Mouse (Mus musculus): ENCODE results near the gene Snrpg. TPM values are rescaled to one million over a fixed set of nuclear protein-coding genes. Genes with fewer than 3 reads are reported as not detected.

Snrpg gene
- polyA plus RNA-seq, 1 experiment from 2014 or later = 510 TPM

DNA sequence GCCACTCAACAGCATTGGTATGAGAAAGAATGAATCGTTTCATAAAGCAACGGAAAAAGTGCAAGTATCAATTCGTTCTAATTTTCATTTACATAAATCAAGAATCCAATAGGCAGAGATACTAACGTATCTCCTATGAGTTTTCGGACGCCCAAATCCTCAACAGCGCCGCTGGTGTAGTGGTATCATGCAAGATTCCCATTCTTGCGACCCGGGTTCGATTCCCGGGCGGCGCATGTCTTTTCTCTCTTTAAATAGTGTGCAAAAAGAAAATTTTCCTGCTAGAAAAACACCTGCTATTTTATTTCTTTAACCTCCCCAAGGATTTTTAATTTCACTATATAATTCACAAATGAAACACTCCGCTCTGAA lies 32.6 kb downstream of the Snrpg start:
- Histone ChIP-seq H3K27me3 (no peaks in the 10 kb centered on the region), H3K4me2 (replicated peaks) (peak overlapping the region; percentile 48), H3K9me3 (no peaks in the 10 kb centered on the region), H3K36me3 (peaks cover 2% of the 10 kb centered on the region; the same call in 1 of the 2 replicates), H3K9ac (replicated peaks) (peak overlapping the region; percentile 83), H3K4me1 (peaks cover 26% of the 10 kb centered on the region), H3K4me3 (peak overlapping the region; percentile 52), H3K27ac (replicated peaks) (peak overlapping the region; percentile 99)
- WGBS = under 1% methylated on average over 15 of the region's 15 CpGs
- ATAC-seq (replicated peaks) = peak; percentile 75

DNA sequence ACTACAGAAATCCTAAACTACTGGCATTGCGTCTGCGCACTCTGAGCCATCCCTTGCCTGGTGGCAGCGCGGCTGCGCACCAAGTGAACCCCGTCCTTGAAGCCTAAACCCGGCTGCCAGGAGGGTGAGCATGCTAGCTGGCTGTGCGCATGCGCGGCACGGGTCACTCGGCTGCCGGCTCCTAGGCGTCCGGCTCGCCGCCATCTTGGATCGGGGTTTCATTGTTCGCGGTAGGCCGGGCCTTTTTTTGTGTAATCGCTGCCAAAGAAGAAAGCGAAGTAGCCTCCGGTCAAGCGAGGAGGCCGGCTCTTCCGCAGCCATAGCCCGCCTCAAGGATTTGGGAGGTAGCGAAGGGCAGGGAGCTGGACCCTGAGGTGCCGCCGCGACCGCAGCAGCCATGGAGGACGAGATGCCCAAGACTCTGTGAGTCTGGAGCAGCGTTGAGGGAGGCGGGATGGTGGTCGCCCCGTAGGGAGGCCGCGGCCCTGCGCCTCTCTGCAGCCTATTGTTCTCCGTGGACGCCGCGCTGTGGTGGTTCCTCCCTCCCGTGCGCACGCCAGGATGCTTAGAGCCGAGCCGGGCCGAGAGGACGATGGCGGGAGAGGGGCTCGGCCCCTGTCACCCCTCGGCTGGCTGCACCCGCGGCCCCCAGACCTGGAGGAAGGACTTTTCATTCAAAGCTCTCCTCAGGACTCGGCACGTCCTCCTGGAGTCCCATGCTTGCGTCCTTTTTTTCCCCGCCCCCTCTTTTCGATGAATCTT lies 33.2 kb downstream of the Snrpg start, which contains the start of gene Tia1:
TSS of gene Tia1 (plus strand) at position 120 of the 762 bp plus-strand sequence.
- Histone ChIP-seq H3K9ac (replicated peaks) (peak within 1 kb of the TSS; percentile 83), H3K4me2 (replicated peaks) (peak within 1 kb of the TSS; percentile 70), H3K4me1 (peaks cover 26% of the 10 kb centered on the region), H3K27ac (replicated peaks) (peak within 1 kb of the TSS; percentile 99), H3K4me3 (peak within 1 kb of the TSS; percentile 52), H3K36me3 (peaks cover 2% of the 10 kb centered on the region; the same call in 1 of the 2 replicates), H3K27me3 (no peaks in the 10 kb centered on the region), H3K9me3 (no peaks in the 10 kb centered on the region)
- ATAC-seq (replicated peaks) = peak; percentile 98
- WGBS = under 1% methylated on average over 62 of the region's 62 CpGs

DNA sequence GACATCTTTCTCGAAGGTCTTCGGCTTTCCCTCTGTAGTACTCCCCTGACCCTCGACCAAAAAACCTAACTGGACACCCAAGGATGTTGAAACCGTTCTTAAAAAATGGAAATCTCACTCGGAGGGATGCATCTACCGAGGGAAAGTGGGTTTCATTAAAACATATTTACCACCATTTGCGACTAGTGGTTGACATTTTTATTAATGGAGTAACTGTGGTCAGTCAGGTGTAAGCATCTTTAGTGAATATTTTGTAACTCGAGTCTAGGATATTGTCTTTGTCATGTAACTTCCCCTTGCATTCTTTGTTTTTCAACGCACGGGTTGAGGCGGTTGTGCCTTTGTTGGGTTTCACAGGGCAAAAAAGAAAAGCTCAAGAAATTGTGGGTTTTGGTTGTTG lies 33.9 kb downstream of the Snrpg start:
- Histone ChIP-seq H3K27ac (replicated peaks) (peak overlapping the region; percentile 99), H3K4me1 (peaks cover 33% of the 10 kb centered on the region), H3K4me3 (peak overlapping the region; percentile 52), H3K9ac (replicated peaks) (peak overlapping the region; percentile 83), H3K4me2 (replicated peaks) (peak overlapping the region; percentile 70), H3K36me3 (peaks cover 2% of the 10 kb centered on the region; the same call in 1 of the 2 replicates), H3K27me3 (no peaks in the 10 kb centered on the region), H3K9me3 (no peaks in the 10 kb centered on the region)
- under 1% methylated on average over 11 of the region's 11 CpGs for WGBS
- no peak for ATAC-seq (replicated peaks)

DNA sequence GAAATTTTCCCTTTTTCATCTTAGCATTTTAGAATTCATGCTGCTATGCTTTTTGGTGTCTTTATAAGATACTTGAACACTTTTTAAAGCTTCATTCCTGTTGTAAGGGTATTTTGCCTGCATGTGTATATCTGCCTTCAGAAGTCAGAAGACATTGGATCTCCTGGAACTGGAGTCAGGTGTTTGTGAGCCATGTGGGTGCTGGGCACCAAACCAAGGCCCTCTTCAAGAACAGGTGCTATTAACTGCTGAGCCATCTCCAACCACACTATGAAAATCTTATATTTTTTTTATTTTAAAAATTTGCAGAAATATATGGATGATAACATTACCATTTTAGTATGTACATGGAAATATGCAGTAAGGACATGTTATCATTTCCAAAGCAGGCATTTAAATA lies 35.2 kb downstream of the Snrpg start:
- no peaks in the 10 kb centered on the region for H3K9me3 ChIP-seq
- peak overlapping the region; percentile 41 for H3K9ac ChIP-seq (replicated peaks)
- no peaks in the 10 kb centered on the region for H3K27me3 ChIP-seq
- peaks cover 34% of the 10 kb centered on the region for H3K4me1 ChIP-seq
- H3K4me3 ChIP-seq = peak overlapping the region; percentile 52
- peak overlapping the region; percentile 70 for H3K4me2 ChIP-seq (replicated peaks)
- H3K27ac ChIP-seq (replicated peaks) = no peak overlapping the region
- ATAC-seq (replicated peaks) = no peak
- peaks cover 2% of the 10 kb centered on the region; the same call in 1 of the 2 replicates for H3K36me3 ChIP-seq

DNA sequence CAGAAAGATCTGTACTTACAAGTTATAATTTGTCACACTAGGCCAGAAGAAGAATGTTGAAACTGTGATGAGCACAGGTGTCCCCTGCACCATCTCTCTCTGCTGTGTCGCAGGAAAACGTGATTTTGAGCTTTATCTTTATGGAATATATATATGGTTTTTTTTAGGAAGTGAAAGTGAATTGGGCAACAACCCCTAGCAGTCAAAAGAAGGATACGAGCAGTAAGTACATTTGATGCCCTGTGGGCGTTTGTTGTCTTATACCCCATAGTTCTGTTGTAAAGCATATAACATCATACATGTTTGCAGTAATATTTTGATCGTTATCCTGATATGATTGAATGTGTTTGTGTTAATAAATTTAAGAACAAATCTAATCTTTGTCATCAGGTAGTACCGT lies 47.6 kb downstream of the Snrpg start:
- Histone ChIP-seq H3K9ac (replicated peaks) (no peak overlapping the region), H3K9me3 (no peaks in the 10 kb centered on the region), H3K4me1 (no peaks in the 10 kb centered on the region), H3K36me3 (peaks cover 83% of the 10 kb centered on the region), H3K4me2 (replicated peaks) (no peak overlapping the region), H3K27ac (replicated peaks) (no peak overlapping the region), H3K4me3 (no peak overlapping the region), H3K27me3 (no peaks in the 10 kb centered on the region)
- 93% methylated on average over 6 of the region's 6 CpGs for WGBS
- no peak for ATAC-seq (replicated peaks)

DNA sequence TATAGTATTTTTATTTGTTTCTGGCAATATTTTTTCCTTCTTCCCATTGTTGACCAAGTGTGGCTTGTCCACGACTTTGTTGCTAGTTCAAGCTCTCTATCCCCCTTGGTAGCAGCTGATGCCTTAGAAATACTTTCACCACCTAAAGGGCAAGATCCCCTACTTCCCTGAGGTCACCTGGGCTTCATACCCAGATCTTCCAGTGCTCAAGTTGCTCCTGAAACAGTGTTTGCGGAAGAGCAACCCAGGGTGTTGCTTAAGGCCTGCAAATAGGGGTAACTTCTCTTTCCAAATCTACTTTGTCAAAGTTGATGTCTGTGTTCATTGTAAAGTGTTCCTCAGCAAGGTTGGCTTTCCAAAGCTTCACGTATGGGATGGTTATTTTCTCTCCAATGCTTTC lies 48.1 kb downstream of the Snrpg start:
- Histone ChIP-seq H3K27me3 (no peaks in the 10 kb centered on the region), H3K9me3 (no peaks in the 10 kb centered on the region), H3K4me3 (no peak overlapping the region), H3K36me3 (peaks cover 81% of the 10 kb centered on the region), H3K9ac (replicated peaks) (no peak overlapping the region), H3K4me2 (replicated peaks) (no peak overlapping the region), H3K4me1 (no peaks in the 10 kb centered on the region), H3K27ac (replicated peaks) (no peak overlapping the region)
- ATAC-seq (replicated peaks) = no peak
- 87% methylated on average over 3 of the region's 3 CpGs for WGBS

DNA sequence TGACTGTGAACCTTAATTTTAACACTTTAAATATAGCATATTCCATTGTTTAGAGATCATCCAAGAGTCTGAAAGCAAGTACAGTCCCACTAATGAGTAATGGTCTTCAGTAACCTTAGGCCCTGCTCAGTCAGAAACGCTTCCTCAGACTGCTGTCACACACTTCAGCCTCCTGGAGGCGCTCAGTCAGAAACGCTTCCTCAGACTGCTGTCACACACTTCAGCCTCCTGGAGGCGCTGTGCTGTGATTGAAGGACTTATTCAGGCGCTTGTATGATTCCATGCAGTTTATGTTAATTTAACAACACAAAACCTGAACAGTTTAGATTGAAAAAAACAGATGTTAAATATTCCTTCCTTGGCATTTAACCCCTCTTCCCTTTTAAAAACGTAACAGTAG lies 49.4 kb downstream of the Snrpg start:
- Histone ChIP-seq H3K4me1 (no peaks in the 10 kb centered on the region), H3K36me3 (peaks cover 83% of the 10 kb centered on the region), H3K27ac (replicated peaks) (no peak overlapping the region), H3K4me2 (replicated peaks) (no peak overlapping the region), H3K9me3 (no peaks in the 10 kb centered on the region), H3K4me3 (no peak overlapping the region), H3K9ac (replicated peaks) (no peak overlapping the region), H3K27me3 (no peaks in the 10 kb centered on the region)
- WGBS = 73% methylated on average over 6 of the region's 6 CpGs
- no peak for ATAC-seq (replicated peaks)

DNA sequence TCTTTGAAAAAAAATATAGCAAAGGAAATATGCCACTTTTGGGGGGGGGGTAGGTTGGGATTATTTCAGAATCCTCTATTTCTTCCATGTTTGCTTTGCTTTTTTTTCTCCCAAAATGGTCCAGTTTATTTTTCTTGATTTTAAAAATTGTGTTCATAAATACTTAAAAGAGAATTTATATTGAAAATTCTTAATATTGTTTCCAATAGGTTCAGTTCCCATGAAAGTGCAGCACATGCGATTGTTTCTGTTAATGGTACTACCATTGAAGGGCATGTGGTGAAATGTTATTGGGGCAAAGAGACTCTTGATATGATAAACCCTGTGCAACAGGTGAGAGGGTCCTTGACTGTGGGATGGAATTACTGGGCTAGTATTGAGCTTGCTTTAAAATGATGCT lies 55.3 kb downstream of the Snrpg start, which contains the start of gene Gm44790:
TSS of gene Gm44790 (plus strand) at position 301 of the 400 bp plus-strand sequence.
- WGBS = 96% methylated on average over 1 of the region's 1 CpGs

More for the DNA sequence above, 55.3 kb downstream of the Snrpg start, which contains the start of gene Gm44790:
- Histone ChIP-seq H3K36me3 (peaks cover 81% of the 10 kb centered on the region), H3K4me2 (replicated peaks) (no peak within 1 kb of the TSS), H3K4me1 (no peaks in the 10 kb centered on the region), H3K27ac (replicated peaks) (no peak within 1 kb of the TSS), H3K9me3 (no peaks in the 10 kb centered on the region), H3K4me3 (no peak within 1 kb of the TSS), H3K9ac (replicated peaks) (no peak within 1 kb of the TSS), H3K27me3 (no peaks in the 10 kb centered on the region)
- ATAC-seq (replicated peaks) = no peak

Other genes with a start within 250 kb of the Snrpg start
- gene Tgfa, start 176.1 kb upstream of the Snrpg start, polyA plus RNA-seq (2015; fragmentation: Nextera tagmentation; extraction: Ambion mirVana) = 11.5 and 12.6 TPM in 2 replicates
- 119 and 123 TPM in 2 replicates for gene Fam136a, start 5.7 kb upstream of the Snrpg start, polyA plus RNA-seq (2015; fragmentation: Nextera tagmentation; extraction: Ambion mirVana)
- 102 and 110 TPM in 2 replicates for gene Pcyox1, start 25.9 kb downstream of the Snrpg start, polyA plus RNA-seq (2015; fragmentation: Nextera tagmentation; extraction: Ambion mirVana)
- 396 and 401 TPM in 2 replicates for gene Tia1, start 32.9 kb downstream of the Snrpg start, polyA plus RNA-seq (2015; fragmentation: Nextera tagmentation; extraction: Ambion mirVana)
- gene Gm44790, start 55.4 kb downstream of the Snrpg start, polyA plus RNA-seq (2015; fragmentation: Nextera tagmentation; extraction: Ambion mirVana) = not detected in 2 replicates
- 33.2 and 35.3 TPM in 2 replicates for gene C87436, start 67.1 kb downstream of the Snrpg start, polyA plus RNA-seq (2015; fragmentation: Nextera tagmentation; extraction: Ambion mirVana)
- 409 and 412 TPM in 2 replicates for gene Pcbp1, start 155.0 kb downstream of the Snrpg start, polyA plus RNA-seq (2015; fragmentation: Nextera tagmentation; extraction: Ambion mirVana)

Data from forebrain, embryonic 15.5 days (tissue).